Mouse (Mus musculus) neural tube, embryonic 14.5 days (tissue): ENCODE results near the gene Madcam1. TPM values are rescaled to one million over a fixed set of nuclear protein-coding genes. Genes with fewer than 3 reads are reported as not detected.
A peak's percentile ranks its signal among the peaks of the same experiment; 100 is the strongest.
"Not testable (repeated sequence)": the region's sequence is repeated elsewhere in the genome, so short reads cannot be mapped to it uniquely, and the experiment has no call there.

Experiments used
- ATAC-seq: fragments of 200-750 bp; cut with Nextera tagmentation; 2 replicates; pipeline ENCODE4 v1.8.0; 2017; ENCODE audit warnings: low read depth, mild to moderate bottlenecking, moderate TSS enrichment, moderate library complexity
- H3K27ac ChIP-seq: fragments of 300-500 bp; sonication (generic); 2 replicates; pipeline ENCODE4 v1.5.1; 2014; ENCODE audit warnings: low read depth, mild to moderate bottlenecking, control low read depth, low read length, moderate library complexity, mixed read lengths
- H3K27me3 ChIP-seq: fragments of 300-500 bp; sonication (generic); 2 replicates; pipeline ENCODE4 v1.6.1; 2014; ENCODE audit warnings: low read length; ENCODE audit not compliant: control insufficient read depth, insufficient read depth
- H3K36me3 ChIP-seq: fragments of 300-500 bp; sonication (generic); 2 replicates; pipeline ENCODE4 v1.6.1; 2014; ENCODE audit warnings: low read length, mixed read lengths; ENCODE audit not compliant: control insufficient read depth, insufficient read depth
- H3K4me1 ChIP-seq: fragments of 300-500 bp; sonication (generic); 2 replicates; pipeline ENCODE4 v1.6.1; 2014; ENCODE audit warnings: low read length; ENCODE audit not compliant: control insufficient read depth, insufficient read depth
- H3K4me2 ChIP-seq: fragments of 300-500 bp; sonication (generic); 2 replicates; pipeline ENCODE4 v1.6.1; 2014; ENCODE audit warnings: mild to moderate bottlenecking, low read depth, low read length, control low read depth
- H3K4me3 ChIP-seq: fragments of 300-500 bp; sonication (generic); 2 replicates; pipeline ENCODE4 v1.5.1; 2014; ENCODE audit warnings: low read depth, low read length, control low read depth, mixed read lengths
- H3K9ac ChIP-seq: fragments of 300-500 bp; sonication (generic); replicated peaks from 2 replicates; pipeline ENCODE4 v1.6.1; 2014; ENCODE audit warnings: low read depth, mild to moderate bottlenecking, control low read depth, low read length, mixed read lengths
- H3K9me3 ChIP-seq: fragments of 300-500 bp; sonication (generic); 2 replicates; pipeline ENCODE4 v1.6.1; 2016; ENCODE audit warnings: low read length; ENCODE audit not compliant: control insufficient read depth
- WGBS: fragments of 180-500 bp; shearing (Covaris S2); extraction: QIAGEN DNeasy Blood & Tissue Kit; methylation state at CpG from one replicate; pipeline ENCODE4 v1.1.7; 2014; 5-methylcytosine and 5-hydroxymethylcytosine counted together
- polyA plus RNA-seq: library from polyadenylated mRNA; unstranded; fragments of >200 nt; fragmentation: Nextera tagmentation; extraction: Ambion mirVana; gene quantifications from 2 replicates; pipeline ENCODE4 v1.2.1, GENCODE M21; 2014

Madcam1 gene
- polyA plus RNA-seq, 1 experiment from 2014 or later, result 0.82 TPM

DNA sequence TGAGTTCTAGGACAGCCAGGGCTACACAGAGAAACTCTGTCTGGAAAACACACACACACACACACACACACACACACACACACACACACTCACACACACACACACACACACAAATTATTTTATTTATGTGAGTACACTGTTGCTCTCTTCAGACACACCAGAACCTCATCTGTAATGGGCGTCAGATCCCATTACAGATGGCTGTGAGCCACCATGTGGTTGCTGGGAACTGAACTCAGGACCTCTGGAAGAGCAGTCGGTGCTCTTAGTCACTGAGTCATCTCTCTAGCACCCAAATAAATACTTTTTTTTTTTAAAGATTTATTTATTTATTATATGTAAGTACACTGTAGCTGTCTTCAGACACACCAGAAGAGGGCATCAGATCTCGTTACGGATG is 38.6 kb downstream of the Madcam1 start:
- peaks cover 22% of the 10 kb centered on the region for H3K4me1 ChIP-seq
- H3K9me3 ChIP-seq, H3K36me3 ChIP-seq, H3K4me2 ChIP-seq, H3K27ac ChIP-seq, H3K4me3 ChIP-seq, H3K27me3 ChIP-seq, ATAC-seq, H3K9ac ChIP-seq: not testable (repeated sequence)
- 85% methylated on average over 2 of the region's 4 CpGs for WGBS

GRCm38 (mm10) chr10:79703541-79703940 is 39.2 kb downstream of the Madcam1 start:
- no peaks in the 10 kb centered on the region for H3K27me3 ChIP-seq
- peaks cover 22% of the 10 kb centered on the region for H3K4me1 ChIP-seq
- 0 out of 2 replicates have a peak overlapping the region, but pooled peaks have one; percentile 8 for H3K9ac ChIP-seq
- ATAC-seq, result no peak
- H3K4me3 ChIP-seq, result peak overlapping the region; percentile 67; the same call in 1 of the 2 replicates
- H3K4me2 ChIP-seq, result peak overlapping the region; percentile 89
- 79% methylated on average over 10 of the region's 10 CpGs for WGBS
- H3K9me3 ChIP-seq, result no peaks in the 10 kb centered on the region
- H3K27ac ChIP-seq, result 0 out of 2 replicates have a peak overlapping the region, but pooled peaks have one; percentile 0
- no peaks in the 10 kb centered on the region for H3K36me3 ChIP-seq

GRCm38 (mm10) chr10:79704065-79704969 is 40.0 kb downstream of the Madcam1 start, which contains the start of gene Bsg:
TSS of gene Bsg (plus strand) at chr10:79704491.
- WGBS, result under 1% methylated on average over 54 of the region's 65 CpGs
- peaks cover 22% of the 10 kb centered on the region for H3K4me1 ChIP-seq

DNA sequence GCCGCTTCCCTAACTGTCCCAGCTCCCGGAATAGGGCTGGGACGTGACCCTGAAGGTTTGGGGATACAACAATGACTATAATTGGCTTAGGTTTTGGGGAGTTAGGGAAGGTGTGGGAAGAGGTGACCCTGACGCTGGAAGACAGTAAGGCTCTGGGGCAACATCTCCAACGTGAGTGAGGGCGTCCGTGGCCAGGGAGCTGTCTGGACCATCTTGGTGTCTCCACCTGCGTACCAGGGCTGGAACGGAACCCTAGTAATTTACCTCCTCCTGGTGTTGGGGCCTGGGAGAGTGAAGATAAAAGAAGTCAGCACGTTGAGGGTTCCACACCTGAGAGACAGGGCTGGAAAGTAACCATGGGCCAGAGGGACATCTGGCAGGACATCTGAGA is 40.6 kb downstream of the Madcam1 start:
- Histone ChIP-seq H3K4me2 (peak overlapping the region; percentile 89), H3K4me3 (peak overlapping the region; percentile 67), H3K9me3 (no peaks in the 10 kb centered on the region), H3K27me3 (no peaks in the 10 kb centered on the region), H3K9ac (peak overlapping the region; percentile 87), H3K4me1 (peaks cover 22% of the 10 kb centered on the region), H3K36me3 (peaks cover 5% of the 10 kb centered on the region; the same call in 1 of the 2 replicates), H3K27ac (no peak overlapping the region)
- ATAC-seq, result no peak
- WGBS, result 7% methylated on average over 10 of the region's 10 CpGs

More at GRCm38 (mm10) chr10:79704065-79704969, 40.0 kb downstream of the Madcam1 start, which contains the start of gene Bsg:
- Histone ChIP-seq H3K27me3 (no peaks in the 10 kb centered on the region), H3K36me3 (no peaks in the 10 kb centered on the region), H3K27ac (peak within 1 kb of the TSS; percentile 44), H3K9me3 (no peaks in the 10 kb centered on the region), H3K4me2 (peak within 1 kb of the TSS; percentile 89), H3K4me3 (peak within 1 kb of the TSS; percentile 67), H3K9ac (peak within 1 kb of the TSS; percentile 87)
- ATAC-seq, result peak; percentile 93

- Histone ChIP-seq H3K9me3 (no peaks in the 10 kb centered on the region), H3K4me1 (peaks cover 22% of the 10 kb centered on the region), H3K27ac (no peak overlapping the region), H3K4me3 (peak overlapping the region; percentile 67), H3K4me2 (peak overlapping the region; percentile 89), H3K9ac (no peak overlapping the region), H3K36me3 (peaks cover 15% of the 10 kb centered on the region), H3K27me3 (no peaks in the 10 kb centered on the region)
- no peak for ATAC-seq
- WGBS, result 88% methylated on average over 5 of the region's 5 CpGs
These were observed 41.6 kb downstream of the Madcam1 start for GRCm38 (mm10) chr10:79705951-79706350.

DNA sequence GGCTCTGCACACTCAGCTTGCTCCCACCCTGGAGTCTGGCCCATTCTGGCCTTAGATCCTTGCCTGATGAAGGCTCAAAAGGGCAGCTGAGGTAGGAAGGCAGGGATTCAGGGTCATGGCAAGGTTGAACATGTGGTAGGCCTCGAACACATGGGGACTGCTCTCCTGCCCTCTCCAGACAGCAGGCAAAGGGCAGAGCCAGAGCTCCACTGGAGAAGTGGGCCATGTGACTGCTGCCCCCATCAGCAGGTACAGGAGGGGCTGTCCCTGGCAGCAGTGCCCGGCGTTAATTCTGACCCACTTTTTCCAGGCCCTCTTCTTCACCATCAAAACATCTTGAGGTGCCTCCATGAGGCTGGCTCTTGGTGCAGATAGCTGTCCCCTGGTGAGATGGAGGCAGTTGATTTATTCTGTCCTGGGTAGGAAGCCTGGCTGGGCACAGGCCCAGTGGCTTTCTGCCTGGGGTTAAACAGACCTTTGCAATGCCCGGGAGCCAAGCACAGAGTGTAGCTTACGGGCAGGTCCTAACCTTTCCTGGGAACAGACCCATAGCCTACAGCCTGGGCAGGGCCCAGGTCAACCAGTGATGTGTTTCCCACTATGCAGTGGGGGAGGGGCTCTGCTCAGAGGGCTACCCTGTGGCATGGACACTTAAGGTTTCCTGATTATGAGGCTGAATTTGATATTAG is 42.2 kb downstream of the Madcam1 start:
- Histone ChIP-seq H3K9me3 (no peaks in the 10 kb centered on the region), H3K4me3 (no peak overlapping the region), H3K9ac (no peak overlapping the region; the same call in 1 of the 2 replicates), H3K36me3 (peaks cover 17% of the 10 kb centered on the region), H3K4me2 (peak overlapping the region; percentile 89; the same call in 1 of the 2 replicates), H3K27me3 (no peaks in the 10 kb centered on the region), H3K4me1 (peaks cover 22% of the 10 kb centered on the region), H3K27ac (no peak overlapping the region)
- ATAC-seq, result no peak
- WGBS, result 87% methylated on average over 5 of the region's 5 CpGs

GRCm38 (mm10) chr10:79707162-79707561 is 42.8 kb downstream of the Madcam1 start:
- H3K4me3 ChIP-seq, result no peak overlapping the region
- H3K9ac ChIP-seq, result no peak overlapping the region
- no peaks in the 10 kb centered on the region for H3K27me3 ChIP-seq
- peaks cover 21% of the 10 kb centered on the region for H3K36me3 ChIP-seq
- no peak overlapping the region for H3K27ac ChIP-seq
- no peaks in the 10 kb centered on the region for H3K9me3 ChIP-seq
- 52% methylated on average over 1 of the region's 1 CpGs for WGBS
- peaks cover 22% of the 10 kb centered on the region for H3K4me1 ChIP-seq
- 0 out of 2 replicates have a peak overlapping the region, but pooled peaks have one; percentile 12 for H3K4me2 ChIP-seq
- no peak for ATAC-seq

DNA sequence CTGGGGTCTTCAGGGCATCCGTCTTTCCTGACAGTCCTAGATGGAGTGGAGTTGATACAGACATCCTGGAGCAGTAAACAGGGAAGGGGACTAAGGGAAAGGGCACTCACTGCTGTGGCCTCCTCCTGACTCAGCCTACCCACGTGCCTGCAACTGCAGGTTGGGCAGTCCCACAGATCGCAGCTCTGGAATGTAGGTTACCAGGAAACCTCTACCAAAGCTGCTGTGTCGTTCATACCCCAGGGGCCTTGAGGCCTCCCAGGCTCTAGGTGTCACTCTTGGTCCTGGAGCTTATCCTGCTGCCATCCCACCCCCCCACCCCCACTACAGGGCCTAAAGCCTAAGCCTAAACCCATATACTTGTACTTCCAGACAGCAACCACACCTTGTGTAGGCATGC is 43.4 kb downstream of the Madcam1 start:
- Histone ChIP-seq H3K4me1 (peaks cover 22% of the 10 kb centered on the region), H3K4me3 (no peak overlapping the region), H3K4me2 (no peak overlapping the region), H3K36me3 (peaks cover 21% of the 10 kb centered on the region), H3K9me3 (no peaks in the 10 kb centered on the region), H3K9ac (no peak overlapping the region), H3K27ac (no peak overlapping the region), H3K27me3 (no peaks in the 10 kb centered on the region)
- ATAC-seq, result no peak
- 79% methylated on average over 4 of the region's 4 CpGs for WGBS
